Mouse (Mus musculus): ENCODE measurements around the gene Gm17617. TPM values are rescaled to one million over a fixed set of nuclear protein-coding genes. Genes with fewer than 3 reads are reported as not detected.

Gm17617 gene
- total and polyA plus RNA-seq, 3 experiments, result not detected

DNA sequence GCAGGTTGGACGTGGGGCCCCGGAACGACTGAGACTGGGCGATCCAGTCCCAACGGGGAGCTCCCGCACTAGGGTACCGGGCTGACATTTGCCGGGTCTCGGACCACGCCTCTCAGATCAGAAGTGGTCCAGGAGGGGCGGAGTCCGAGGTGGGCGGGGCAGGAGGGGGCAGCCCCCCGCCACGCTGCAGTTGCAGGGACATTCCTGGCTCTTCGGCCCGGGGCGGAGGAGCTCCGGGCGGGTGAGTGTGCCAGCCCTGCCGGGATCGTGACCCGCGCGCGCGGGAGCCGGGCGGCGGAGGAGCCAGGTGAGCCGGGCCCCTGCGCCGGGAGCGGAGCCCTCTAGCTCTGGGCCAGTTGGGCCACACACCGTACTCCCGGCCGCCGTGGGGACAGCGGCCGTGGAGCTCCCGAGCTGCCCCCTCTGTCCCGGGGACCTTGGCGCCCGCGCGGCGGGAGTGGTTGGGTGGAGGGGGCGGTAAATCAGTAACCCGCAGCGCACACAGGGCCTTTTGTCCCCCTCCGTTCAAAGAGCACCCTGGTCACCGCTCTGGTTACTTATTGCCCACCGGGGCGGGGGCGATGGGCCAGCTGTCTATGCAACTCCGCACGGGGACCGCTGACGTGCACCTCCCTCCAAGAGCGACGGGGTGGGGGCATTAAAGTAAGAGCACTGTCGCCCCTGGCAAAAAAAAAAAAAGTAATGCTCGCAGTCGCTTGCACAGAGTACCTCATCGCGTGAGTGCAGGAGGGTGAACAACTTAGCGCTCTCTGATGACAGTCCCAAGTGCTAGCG is 19.5 kb upstream of the Gm17617 start, which contains the start of gene Fgfr4:
TSS of gene Fgfr4 (plus strand) at position 20 of the 795 bp plus-strand sequence.
- no peak within 1 kb of the TSS for H3K4me2 ChIP-seq (ENCODE audit: insufficient read depth, low read depth, poor library complexity, severe bottlenecking)
- no peak for DNase-seq (ENCODE audit: extremely low read depth)
- in situ Hi-C loops (cut with MboI; ENCODE audit: low pct_ligation_motif_present, low pct_unique_long_range_greater_than_20kb, low sequenced_read_pairs) (no loop called here), dilution Hi-C loops (cut with MboI; ENCODE audit: extremely low pct_ligation_motif_present, extremely low pct_unique_long_range_greater_than_20kb, low sequenced_read_pairs) (no loop called here)
- H3K79me2 ChIP-seq (replicated peaks; ENCODE audit: control insufficient read depth, extremely low read depth, insufficient read depth, poor library complexity, severe bottlenecking), result no peaks in the 10 kb centered on the region
- H3K4me1 ChIP-seq (ENCODE audit: control insufficient read depth in 1 of 2, insufficient read depth in 2 of 2), result no peaks in the 10 kb centered on the region; a peak in 2 of 4 replicates
- H3K27ac ChIP-seq (ENCODE audit: insufficient read depth, low read depth), result no peak within 1 kb of the TSS
- no peaks in the 10 kb centered on the region for H3K36me3 ChIP-seq (replicated peaks in 1 of 2; ENCODE audit: control insufficient read depth in 1 of 2, insufficient read depth in 1 of 2, low read length in 1 of 2)
- no peak within 1 kb of the TSS for H3K9ac ChIP-seq (ENCODE audit: insufficient read depth, low read depth)
- TF ChIP-seq POLR2A (IDR thresholded peaks at IDR 0.05; ENCODE audit: low read depth, low read length) (no peak), ZNF384 (IDR thresholded peaks at IDR 0.05; ENCODE audit: low read depth, low read length) (no peak), NRF1 (IDR thresholded peaks at IDR 0.05; ENCODE audit: low read depth, low read length) (no peak), ZMIZ1 (IDR thresholded peaks at IDR 0.05; ENCODE audit: low read depth, low read length) (no peak), IRF4 (IDR thresholded peaks at IDR 0.05; ENCODE audit: low read depth, low read length) (no peak), GABPA (IDR thresholded peaks at IDR 0.05; ENCODE audit: insufficient replicate concordance, low read depth, low read length) (no peak), MEF2A (IDR thresholded peaks at IDR 0.05; ENCODE audit: borderline replicate concordance, low read depth, low read length) (no peak), SIN3A (IDR thresholded peaks at IDR 0.05; ENCODE audit: low read length) (no peak), ZC3H11A (IDR thresholded peaks at IDR 0.05; ENCODE audit: low read depth, low read length) (no peak), TBP (conservative IDR thresholded peaks at IDR 0.05; ENCODE audit: low read depth, low read length) (no peak), CHD1 (IDR thresholded peaks at IDR 0.05; ENCODE audit: low read depth, low read length) (no peak), HCFC1 (IDR thresholded peaks at IDR 0.05; ENCODE audit: low read depth, low read length) (no peak), KAT2A (IDR thresholded peaks at IDR 0.05; ENCODE audit: insufficient replicate concordance, low read length) (no peak), JUND (conservative IDR thresholded peaks at IDR 0.05; ENCODE audit: low read depth, low read length) (no peak), CHD2 (IDR thresholded peaks at IDR 0.05; ENCODE audit: low read length) (no peak), EP300 (IDR thresholded peaks at IDR 0.05; ENCODE audit: low read length) (no peak)
- H3K4me3 ChIP-seq (replicated peaks in 1 of 3; ENCODE audit: low read depth in 2 of 3, low read length in 2 of 3, poor library complexity in 1 of 3), result no peak within 1 kb of the TSS
- peaks cover 9% of the 10 kb centered on the region for H3K27me3 ChIP-seq (replicated peaks)
- no peaks in the 10 kb centered on the region for H3K9me3 ChIP-seq (replicated peaks; ENCODE audit: low read length)

- no peak overlapping the region for H3K27ac ChIP-seq (ENCODE audit: insufficient read depth, low read depth)
- no peaks in the 10 kb centered on the region for H3K79me2 ChIP-seq (replicated peaks; ENCODE audit: control insufficient read depth, extremely low read depth, insufficient read depth, poor library complexity, severe bottlenecking)
- no peak overlapping the region for H3K4me3 ChIP-seq (replicated peaks in 1 of 3; ENCODE audit: low read depth in 2 of 3, low read length in 2 of 3, poor library complexity in 1 of 3)
- H3K27me3 ChIP-seq (replicated peaks), result no peaks in the 10 kb centered on the region
- dilution Hi-C loops (cut with MboI; ENCODE audit: extremely low pct_ligation_motif_present, extremely low pct_unique_long_range_greater_than_20kb, low sequenced_read_pairs), result no loop called here
- H3K4me2 ChIP-seq (ENCODE audit: insufficient read depth, low read depth, poor library complexity, severe bottlenecking), result no peak overlapping the region
- H3K9me3 ChIP-seq (replicated peaks; ENCODE audit: low read length), result no peaks in the 10 kb centered on the region
- H3K36me3 ChIP-seq (replicated peaks in 1 of 2; ENCODE audit: control insufficient read depth in 1 of 2, insufficient read depth in 1 of 2, low read length in 1 of 2), result no peaks in the 10 kb centered on the region
- in situ Hi-C loops (cut with MboI; ENCODE audit: low pct_ligation_motif_present, low pct_unique_long_range_greater_than_20kb, low sequenced_read_pairs), result no loop called here
- no peak overlapping the region for H3K9ac ChIP-seq (ENCODE audit: insufficient read depth, low read depth)
- DNase-seq (ENCODE audit: extremely low read depth), result no peak
- TF ChIP-seq NELFE (IDR thresholded peaks at IDR 0.05; ENCODE audit: low read depth, low read length), result no peak
- no peak for TF ChIP-seq BHLHE40 (IDR thresholded peaks at IDR 0.05; ENCODE audit: low read depth, low read length)
- no peak for TF ChIP-seq HCFC1 (IDR thresholded peaks at IDR 0.05; ENCODE audit: low read depth, low read length)
- TF ChIP-seq USF1 (IDR thresholded peaks at IDR 0.05; ENCODE audit: low read depth, low read length), result no peak
- no peak for TF ChIP-seq UBTF (IDR thresholded peaks at IDR 0.05; ENCODE audit: low read depth, low read length)
- no peak for TF ChIP-seq ELF1 (IDR thresholded peaks at IDR 0.05; ENCODE audit: low read depth, low read length)
- no peak for TF ChIP-seq KAT2A (IDR thresholded peaks at IDR 0.05; ENCODE audit: insufficient replicate concordance, low read length)
- no peak for TF ChIP-seq E2F4 (IDR thresholded peaks at IDR 0.05; ENCODE audit: insufficient replicate concordance, low read depth, low read length)
- TF ChIP-seq ZNF384 (IDR thresholded peaks at IDR 0.05; ENCODE audit: low read depth, low read length), result no peak
- TF ChIP-seq RCOR1 (conservative IDR thresholded peaks at IDR 0.05; ENCODE audit: low read depth, low read length), result no peak
- TF ChIP-seq TBP (conservative IDR thresholded peaks at IDR 0.05; ENCODE audit: low read depth, low read length), result no peak
- no peak for TF ChIP-seq MXI1 (IDR thresholded peaks at IDR 0.05; ENCODE audit: low read depth, low read length)
- no peak for TF ChIP-seq JUN (IDR thresholded peaks at IDR 0.05; ENCODE audit: insufficient read depth, low read depth, low read length)
- TF ChIP-seq PAX5 (IDR thresholded peaks at IDR 0.05; ENCODE audit: low read length), result no peak
- no peak for TF ChIP-seq NRF1 (IDR thresholded peaks at IDR 0.05; ENCODE audit: low read depth, low read length)
- TF ChIP-seq CTCF (conservative IDR thresholded peaks at IDR 0.05 in 1 of 2, IDR thresholded peaks at IDR 0.05 in 1 of 2; ENCODE audit: low read depth in 2 of 2, low read length in 2 of 2), result no peak
- TF ChIP-seq POLR2A (IDR thresholded peaks at IDR 0.05; ENCODE audit: low read depth, low read length), result no peak
- TF ChIP-seq POLR2AphosphoS2 (IDR thresholded peaks at IDR 0.05; ENCODE audit: low read depth, low read length), result no peak
- no peaks in the 10 kb centered on the region for H3K4me1 ChIP-seq (ENCODE audit: control insufficient read depth in 1 of 2, insufficient read depth in 2 of 2)
Observed at GRCm38 (mm10) chr13:55140271-55140670, 6.9 kb upstream of the Gm17617 start.

Data from CH12.LX (cell line).